Mouse (Mus musculus): Measurements from ENCODE around the gene Elf1. TPM values are rescaled to one million over a fixed set of nuclear protein-coding genes. Genes with fewer than 3 reads are reported as not detected.
A peak's percentile ranks its signal among the peaks of the same experiment; 100 is the strongest.

The Elf1 gene
- total and polyA plus RNA-seq, 2 experiments: 6.4 to 13.8 TPM

DNA sequence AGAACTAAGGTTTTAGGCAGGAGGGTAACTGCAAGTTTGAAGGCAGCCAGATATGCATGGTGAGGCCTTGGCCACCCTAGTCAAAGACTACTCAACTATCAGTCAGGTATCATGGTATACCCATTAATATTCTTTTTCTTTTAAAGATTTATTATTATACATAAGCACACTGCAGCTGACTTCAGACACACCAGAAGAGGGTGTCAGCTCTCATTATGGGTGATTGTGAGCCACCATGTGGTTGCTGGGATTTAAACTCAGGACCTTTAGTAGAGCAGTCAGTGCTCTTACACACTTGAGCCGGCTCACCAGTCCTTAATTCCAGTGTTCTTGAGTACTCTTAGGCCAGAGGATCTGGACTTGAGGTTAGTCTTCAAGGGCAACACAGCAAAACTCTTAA, 20.6 kb upstream of the Elf1 start:
- Histone ChIP-seq H3K27ac (replicated peaks; ENCODE audit: insufficient read depth, low read depth, low read length) (no peak overlapping the region), H3K36me3 (ENCODE audit: control insufficient read depth, insufficient read depth, low read length) (peaks cover 29% of the 10 kb centered on the region), H3K9ac (ENCODE audit: low read depth, low read length) (no peak overlapping the region), H3K27me3 (ENCODE audit: control insufficient read depth, insufficient read depth, low read length) (no peaks in the 10 kb centered on the region), H3K4me3 (ENCODE audit: insufficient read depth, low read depth, low read length) (no peak overlapping the region), H3K79me2 (ENCODE audit: control insufficient read depth, insufficient read depth, low read length) (no peaks in the 10 kb centered on the region), H3K4me1 (ENCODE audit: control insufficient read depth, insufficient read depth, low read length) (no peaks in the 10 kb centered on the region)
- WGBS: 92% methylated on average over 1 of the region's 1 CpGs
- DNase-seq (ENCODE audit: extremely low read depth, low read depth, low spot score): no peak
- TF ChIP-seq POLR2A (IDR thresholded peaks at IDR 0.05; ENCODE audit: extremely low read depth, insufficient read depth, low read length) (no peak), CTCF (IDR thresholded peaks at IDR 0.05; ENCODE audit: low read depth, low read length) (no peak)

DNA sequence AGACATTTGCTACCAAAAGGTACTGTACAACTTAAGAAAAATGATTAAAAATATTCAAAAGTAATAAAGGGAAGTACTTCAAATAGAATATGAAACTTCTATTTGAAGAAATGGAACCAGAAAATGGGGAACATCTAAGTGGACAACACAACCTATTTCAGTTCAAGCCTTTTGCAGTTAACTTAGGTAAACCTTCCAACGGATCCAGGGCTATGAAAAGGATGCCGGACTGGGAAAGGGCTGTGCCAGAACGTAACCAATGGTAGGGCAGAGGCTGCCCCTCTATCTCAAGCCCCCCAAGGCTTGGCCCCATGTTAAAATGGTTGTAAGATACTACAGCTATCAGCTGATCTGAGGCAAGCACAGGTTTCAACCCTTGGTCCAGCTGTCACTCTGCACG, 20.0 kb upstream of the Elf1 start:
- no peaks in the 10 kb centered on the region for H3K4me1 ChIP-seq (ENCODE audit: control insufficient read depth, insufficient read depth, low read length)
- H3K36me3 ChIP-seq (ENCODE audit: control insufficient read depth, insufficient read depth, low read length): peaks cover 34% of the 10 kb centered on the region
- WGBS: 93% methylated on average over 4 of the region's 4 CpGs
- no peak overlapping the region for H3K9ac ChIP-seq (ENCODE audit: low read depth, low read length)
- no peak overlapping the region for H3K4me3 ChIP-seq (ENCODE audit: insufficient read depth, low read depth, low read length)
- H3K27ac ChIP-seq (replicated peaks; ENCODE audit: insufficient read depth, low read depth, low read length): no peak overlapping the region
- no peaks in the 10 kb centered on the region for H3K27me3 ChIP-seq (ENCODE audit: control insufficient read depth, insufficient read depth, low read length)
- TF ChIP-seq POLR2A (IDR thresholded peaks at IDR 0.05; ENCODE audit: extremely low read depth, insufficient read depth, low read length) (no peak), CTCF (IDR thresholded peaks at IDR 0.05; ENCODE audit: low read depth, low read length) (no peak)
- DNase-seq (ENCODE audit: extremely low read depth, low read depth, low spot score): no peak
- no peaks in the 10 kb centered on the region for H3K79me2 ChIP-seq (ENCODE audit: control insufficient read depth, insufficient read depth, low read length)

DNA sequence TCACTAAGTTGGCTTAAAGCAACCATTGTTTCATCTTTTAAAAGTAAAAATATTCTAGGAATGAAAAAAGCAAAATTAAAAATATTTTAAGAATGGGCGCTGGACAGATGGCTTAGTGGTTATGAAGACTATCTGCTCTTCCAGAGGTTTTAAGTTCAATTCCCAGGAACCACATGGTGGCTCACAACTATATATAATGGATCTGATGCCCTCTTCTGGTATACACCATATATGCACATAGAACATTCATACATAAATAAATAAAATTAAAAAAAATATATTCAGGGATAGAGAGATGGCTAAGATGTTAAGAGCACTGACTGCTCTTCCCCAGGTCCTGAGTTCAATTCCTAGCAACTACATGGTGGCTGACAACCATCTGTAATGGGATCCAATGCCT, 15.4 kb upstream of the Elf1 start:
- DNase-seq (ENCODE audit: extremely low read depth, low read depth, low spot score): no peak
- WGBS: 90% methylated on average over 1 of the region's 1 CpGs
- Histone ChIP-seq H3K4me3 (ENCODE audit: insufficient read depth, low read depth, low read length) (no peak overlapping the region), H3K79me2 (ENCODE audit: control insufficient read depth, insufficient read depth, low read length) (no peaks in the 10 kb centered on the region), H3K4me1 (ENCODE audit: control insufficient read depth, insufficient read depth, low read length) (no peaks in the 10 kb centered on the region), H3K27me3 (ENCODE audit: control insufficient read depth, insufficient read depth, low read length) (no peaks in the 10 kb centered on the region), H3K36me3 (ENCODE audit: control insufficient read depth, insufficient read depth, low read length) (peaks cover 58% of the 10 kb centered on the region), H3K9ac (ENCODE audit: low read depth, low read length) (no peak overlapping the region), H3K27ac (replicated peaks; ENCODE audit: insufficient read depth, low read depth, low read length) (no peak overlapping the region)
- no peak for TF ChIP-seq POLR2A (IDR thresholded peaks at IDR 0.05; ENCODE audit: extremely low read depth, insufficient read depth, low read length)
- no peak for TF ChIP-seq CTCF (IDR thresholded peaks at IDR 0.05; ENCODE audit: low read depth, low read length)

DNA sequence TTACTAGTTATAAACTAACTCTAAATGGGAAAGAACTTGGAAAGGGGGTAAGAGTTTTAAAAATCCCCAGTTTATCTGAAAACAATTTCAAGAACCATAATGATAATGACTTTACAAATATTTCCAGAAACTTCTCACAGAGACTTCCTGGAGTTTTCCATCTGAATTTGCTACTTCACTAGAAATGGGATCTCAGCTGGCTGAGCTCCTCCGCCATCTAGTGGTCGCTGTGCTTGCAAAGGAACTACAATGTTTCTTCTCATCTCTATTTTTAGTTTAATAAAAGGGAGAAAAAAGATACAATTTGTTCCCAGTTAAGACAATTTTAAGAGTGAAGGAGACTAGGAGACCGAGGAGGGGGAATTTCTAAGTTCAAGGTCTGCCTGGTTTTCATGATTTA, 13.4 kb upstream of the Elf1 start:
- Histone ChIP-seq H3K27me3 (ENCODE audit: control insufficient read depth, insufficient read depth, low read length) (no peaks in the 10 kb centered on the region), H3K79me2 (ENCODE audit: control insufficient read depth, insufficient read depth, low read length) (no peaks in the 10 kb centered on the region), H3K36me3 (ENCODE audit: control insufficient read depth, insufficient read depth, low read length) (peaks cover 62% of the 10 kb centered on the region), H3K27ac (replicated peaks; ENCODE audit: insufficient read depth, low read depth, low read length) (no peak overlapping the region), H3K9ac (ENCODE audit: low read depth, low read length) (no peak overlapping the region), H3K4me1 (ENCODE audit: control insufficient read depth, insufficient read depth, low read length) (no peaks in the 10 kb centered on the region), H3K4me3 (ENCODE audit: insufficient read depth, low read depth, low read length) (no peak overlapping the region)
- peak; percentile 25 for DNase-seq (ENCODE audit: extremely low read depth, low read depth, low spot score)
- peak; percentile 69 for TF ChIP-seq CTCF (IDR thresholded peaks at IDR 0.05; ENCODE audit: low read depth, low read length)
- TF ChIP-seq POLR2A (IDR thresholded peaks at IDR 0.05; ENCODE audit: extremely low read depth, insufficient read depth, low read length): no peak
- 27% methylated on average over 3 of the region's 3 CpGs for WGBS

DNA sequence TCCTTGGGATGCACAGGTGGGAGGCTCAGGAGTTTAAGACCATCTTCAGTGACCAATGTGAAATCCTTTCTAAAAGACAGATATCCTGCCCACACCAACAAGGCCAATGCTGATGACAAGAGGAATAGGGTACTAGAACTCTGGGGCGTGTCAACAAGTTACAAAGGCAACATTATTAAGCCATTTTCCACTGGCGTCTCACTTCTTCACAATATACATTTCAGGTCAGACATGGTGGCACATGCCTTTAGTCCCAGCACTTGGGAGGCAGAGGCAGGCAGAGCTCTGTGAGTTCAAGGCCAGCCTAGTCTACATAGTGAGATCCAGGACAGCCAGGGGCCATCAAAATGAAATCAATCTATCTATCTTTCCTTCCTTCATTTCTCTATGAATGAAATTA, 7.6 kb upstream of the Elf1 start:
- Histone ChIP-seq H3K27ac (replicated peaks; ENCODE audit: insufficient read depth, low read depth, low read length) (no peak overlapping the region), H3K4me3 (ENCODE audit: insufficient read depth, low read depth, low read length) (no peak overlapping the region), H3K79me2 (ENCODE audit: control insufficient read depth, insufficient read depth, low read length) (no peaks in the 10 kb centered on the region; the same call in 1 of the 2 replicates), H3K4me1 (ENCODE audit: control insufficient read depth, insufficient read depth, low read length) (no peaks in the 10 kb centered on the region), H3K36me3 (ENCODE audit: control insufficient read depth, insufficient read depth, low read length) (peaks cover 48% of the 10 kb centered on the region), H3K27me3 (ENCODE audit: control insufficient read depth, insufficient read depth, low read length) (no peaks in the 10 kb centered on the region), H3K9ac (ENCODE audit: low read depth, low read length) (no peak overlapping the region)
- DNase-seq (ENCODE audit: extremely low read depth, low read depth, low spot score): no peak
- WGBS: 91% methylated on average over 2 of the region's 2 CpGs
- TF ChIP-seq POLR2A (IDR thresholded peaks at IDR 0.05; ENCODE audit: extremely low read depth, insufficient read depth, low read length) (no peak), CTCF (IDR thresholded peaks at IDR 0.05; ENCODE audit: low read depth, low read length) (no peak)

DNA sequence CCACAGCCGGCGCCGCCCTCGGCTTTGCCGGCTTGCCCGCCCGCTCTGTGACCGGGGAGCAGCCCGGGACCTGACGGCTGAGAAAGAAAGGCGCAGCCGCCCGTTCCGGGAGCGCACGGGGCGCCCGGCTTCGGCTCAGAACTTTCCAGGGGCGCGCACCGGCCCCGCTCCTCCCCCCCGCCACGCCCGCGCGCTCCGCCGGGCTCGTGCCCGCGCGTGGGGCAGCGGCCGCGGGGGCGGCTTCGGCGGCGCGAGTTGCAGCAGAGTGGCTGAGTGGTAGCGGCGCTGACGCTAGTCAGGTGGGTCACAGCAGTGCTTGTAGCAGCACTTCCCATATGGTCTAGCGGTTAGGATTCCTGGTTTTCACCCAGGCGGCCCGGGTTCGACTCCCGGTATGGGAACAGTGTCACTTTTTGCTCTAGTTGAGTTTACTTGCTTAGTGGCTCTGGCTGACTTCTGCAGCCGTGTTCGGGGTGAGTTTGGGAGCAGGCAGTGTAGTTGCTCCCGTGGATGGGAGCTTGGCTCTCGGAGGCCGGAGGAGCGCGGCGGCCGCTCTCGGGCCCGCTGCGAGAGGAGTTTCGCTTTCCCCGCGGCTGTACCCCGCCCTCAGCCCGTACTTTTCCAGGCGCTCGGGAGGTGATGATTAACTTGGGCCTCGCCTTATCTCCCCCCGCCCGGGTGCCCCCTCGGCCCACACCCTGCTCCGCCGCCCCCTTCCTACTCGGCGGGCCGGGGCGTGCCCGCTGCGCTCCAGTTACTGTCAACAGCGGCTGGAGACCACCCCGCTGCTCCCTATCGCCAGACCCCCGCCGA, 551 bp downstream of the Elf1 start, which contains the start of gene Wbp4:
Gene Wbp4 (minus strand): TSS at position 182 of the 813 bp plus-strand sequence.
- Histone ChIP-seq H3K9ac (ENCODE audit: low read depth, low read length) (peak within 1 kb of the TSS; percentile 97), H3K79me2 (ENCODE audit: control insufficient read depth, insufficient read depth, low read length) (peaks cover 32% of the 10 kb centered on the region), H3K27me3 (ENCODE audit: control insufficient read depth, insufficient read depth, low read length) (no peaks in the 10 kb centered on the region), H3K36me3 (ENCODE audit: control insufficient read depth, insufficient read depth, low read length) (peaks cover 4% of the 10 kb centered on the region), H3K4me1 (ENCODE audit: control insufficient read depth, insufficient read depth, low read length) (peaks cover 20% of the 10 kb centered on the region), H3K4me3 (ENCODE audit: insufficient read depth, low read depth, low read length) (peak within 1 kb of the TSS; percentile 100), H3K27ac (replicated peaks; ENCODE audit: insufficient read depth, low read depth, low read length) (peak within 1 kb of the TSS; percentile 98)
- peak; percentile 74 for DNase-seq (ENCODE audit: extremely low read depth, low read depth, low spot score)
- WGBS: under 1% methylated on average over 86 of the region's 86 CpGs
- TF ChIP-seq POLR2A (IDR thresholded peaks at IDR 0.05; ENCODE audit: extremely low read depth, insufficient read depth, low read length): 0 out of 2 replicates have a peak, but pooled peaks have one; percentile 35
- no peak for TF ChIP-seq CTCF (IDR thresholded peaks at IDR 0.05; ENCODE audit: low read depth, low read length)
